Mouse (Mus musculus) hindbrain, embryonic 14.5 days (tissue): ENCODE measurements around the gene Alg12. TPM values are rescaled to one million over a fixed set of nuclear protein-coding genes. Genes with fewer than 3 reads are reported as not detected.
"Not testable (repeated sequence)": the region's sequence is repeated elsewhere in the genome, so short reads cannot be mapped to it uniquely, and the experiment has no call there.

Experiments used
- ATAC-seq: fragments of 200-750 bp; cut with Nextera tagmentation; 2 replicates; pipeline ENCODE4 v1.8.0; 2017; ENCODE audit warnings: moderate number of reproducible peaks, mild to moderate bottlenecking, moderate TSS enrichment, moderate library complexity; ENCODE audit not compliant: low FRiP score
- DNase-seq: peaks from one replicate; pipeline ENCODE4 v3.0.0-alpha.2; 2015; ENCODE audit warnings: low spot score
- H3K27ac ChIP-seq: fragments of 300-500 bp; sonication (generic); 2 replicates; pipeline ENCODE4 v1.5.1; 2014; ENCODE audit warnings: mild to moderate bottlenecking, moderate library complexity
- H3K27me3 ChIP-seq: fragments of 300-500 bp; sonication (generic); 2 replicates; pipeline ENCODE4 v1.6.1; 2014; ENCODE audit warnings: mild to moderate bottlenecking, low read length, mixed read lengths; ENCODE audit not compliant: control insufficient read depth, insufficient read depth
- H3K36me3 ChIP-seq: fragments of 300-500 bp; sonication (generic); replicated peaks from 2 replicates; pipeline ENCODE4 v1.6.1; 2014; ENCODE audit not compliant: control insufficient read depth, insufficient read depth
- H3K4me1 ChIP-seq: fragments of 300-500 bp; sonication (generic); replicated peaks from 2 replicates; pipeline ENCODE4 v1.6.1; 2014; ENCODE audit warnings: antibody characterized with exemption, low read length, mixed read lengths; ENCODE audit not compliant: control insufficient read depth, insufficient read depth
- H3K4me2 ChIP-seq: fragments of 300-500 bp; sonication (generic); replicated peaks from 2 replicates; pipeline ENCODE4 v1.6.1; 2014; ENCODE audit warnings: mild to moderate bottlenecking, moderate library complexity
- H3K4me3 ChIP-seq: fragments of 300-500 bp; sonication (generic); replicated peaks from 2 replicates; pipeline ENCODE4 v1.5.1; 2014; ENCODE audit warnings: mild to moderate bottlenecking, low read length
- H3K9ac ChIP-seq: fragments of 300-500 bp; sonication (generic); 2 replicates; pipeline ENCODE4 v1.6.1; 2014
- H3K9me3 ChIP-seq: fragments of 300-500 bp; sonication (generic); 2 replicates; pipeline ENCODE4 v1.6.1; 2016; ENCODE audit warnings: low read length; ENCODE audit not compliant: control insufficient read depth
- WGBS: fragments of 180-500 bp; shearing (Covaris S2); extraction: QIAGEN DNeasy Blood & Tissue Kit; methylation state at CpG from one replicate; pipeline ENCODE4 v1.1.7; 2014; 5-methylcytosine and 5-hydroxymethylcytosine counted together
- polyA plus RNA-seq: library from polyadenylated mRNA; unstranded; fragments of >200 nt; fragmentation: Nextera tagmentation; extraction: Ambion mirVana; gene quantifications from 2 replicates; pipeline ENCODE4 v1.2.1, GENCODE M21; 2014

Gene Alg12
- polyA plus RNA-seq, 1 experiment from 2014 or later: 9.0 TPM

GRCm38 (mm10) chr15:88827991-88828799 lies 9.1 kb upstream of the Alg12 start:
- Histone ChIP-seq H3K4me1 (no peaks in the 10 kb centered on the region), H3K4me3 (no peak overlapping the region), H3K4me2 (no peak overlapping the region), H3K36me3 (peaks cover 43% of the 10 kb centered on the region), H3K27me3 (no peaks in the 10 kb centered on the region), H3K9ac (no peak overlapping the region), H3K27ac (no peak overlapping the region), H3K9me3 (no peaks in the 10 kb centered on the region)
- ATAC-seq (peak; percentile 16; the same call in 1 of the 2 replicates), DNase-seq (peak; percentile 51)
- WGBS: 28% methylated on average over 9 of the region's 9 CpGs

GRCm38 (mm10) chr15:88827466-88827865 lies 8.3 kb upstream of the Alg12 start:
- Histone ChIP-seq H3K4me1 (no peaks in the 10 kb centered on the region), H3K36me3 (peaks cover 50% of the 10 kb centered on the region), H3K27ac (no peak overlapping the region), H3K9ac (no peak overlapping the region), H3K27me3 (no peaks in the 10 kb centered on the region), H3K4me2 (no peak overlapping the region), H3K9me3 (no peaks in the 10 kb centered on the region), H3K4me3 (no peak overlapping the region)
- DNase-seq: no peak
- ATAC-seq: no peak
- WGBS: 93% methylated on average over 6 of the region's 6 CpGs

- no peak overlapping the region for H3K4me3 ChIP-seq
- H3K4me2 ChIP-seq: no peak overlapping the region
- peaks cover 16% of the 10 kb centered on the region for H3K4me1 ChIP-seq
- H3K36me3 ChIP-seq: peaks cover 61% of the 10 kb centered on the region
- no peaks in the 10 kb centered on the region for H3K27me3 ChIP-seq
- H3K27ac ChIP-seq: no peak overlapping the region
- no peak overlapping the region for H3K9ac ChIP-seq
- H3K9me3 ChIP-seq: no peaks in the 10 kb centered on the region
- WGBS: 92% methylated on average over 5 of the region's 5 CpGs
- ATAC-seq (no peak), DNase-seq (no peak)
These were observed 4.3 kb upstream of the Alg12 start for GRCm38 (mm10) chr15:88823376-88823775.

GRCm38 (mm10) chr15:88822513-88822912 lies 3.4 kb upstream of the Alg12 start:
- Histone ChIP-seq H3K4me3 (no peak overlapping the region), H3K9me3 (no peaks in the 10 kb centered on the region), H3K27me3 (no peaks in the 10 kb centered on the region), H3K4me2 (no peak overlapping the region), H3K27ac (no peak overlapping the region), H3K36me3 (peaks cover 61% of the 10 kb centered on the region), H3K4me1 (peaks cover 18% of the 10 kb centered on the region), H3K9ac (no peak overlapping the region)
- 95% methylated on average over 7 of the region's 7 CpGs for WGBS
- no peak for DNase-seq
- no peak for ATAC-seq

GRCm38 (mm10) chr15:88821403-88821802 lies 2.3 kb upstream of the Alg12 start:
- Histone ChIP-seq H3K9me3 (no peaks in the 10 kb centered on the region), H3K4me1 (peaks cover 18% of the 10 kb centered on the region), H3K27ac (no peak overlapping the region), H3K27me3 (no peaks in the 10 kb centered on the region), H3K4me2 (no peak overlapping the region), H3K4me3 (no peak overlapping the region), H3K9ac (no peak overlapping the region), H3K36me3 (peaks cover 50% of the 10 kb centered on the region)
- ATAC-seq: no peak
- no peak for DNase-seq
- WGBS: 89% methylated on average over 7 of the region's 7 CpGs

GRCm38 (mm10) chr15:88819906-88820303 lies 787 bp upstream of the Alg12 start:
- ATAC-seq: no peak
- H3K4me3 ChIP-seq: peak overlapping the region; percentile 93
- H3K9me3 ChIP-seq: no peaks in the 10 kb centered on the region
- 1% methylated on average over 23 of the region's 23 CpGs for WGBS
- peaks cover 42% of the 10 kb centered on the region for H3K36me3 ChIP-seq
- H3K4me2 ChIP-seq: peak overlapping the region; percentile 87
- H3K4me1 ChIP-seq: peaks cover 18% of the 10 kb centered on the region
- no peaks in the 10 kb centered on the region for H3K27me3 ChIP-seq
- DNase-seq: no peak
- peak overlapping the region; percentile 85 for H3K9ac ChIP-seq
- H3K27ac ChIP-seq: peak overlapping the region; percentile 71

GRCm38 (mm10) chr15:88815196-88815700 lies 3.9 kb downstream of the Alg12 start:
- WGBS: 88% methylated on average over 6 of the region's 6 CpGs
- H3K27me3 ChIP-seq: no peaks in the 10 kb centered on the region
- no peak for DNase-seq
- H3K9me3 ChIP-seq: no peaks in the 10 kb centered on the region
- H3K4me3 ChIP-seq: no peak overlapping the region
- H3K36me3 ChIP-seq: peaks cover 40% of the 10 kb centered on the region
- no peak overlapping the region for H3K4me2 ChIP-seq
- no peak overlapping the region for H3K27ac ChIP-seq
- ATAC-seq: no peak
- no peak overlapping the region for H3K9ac ChIP-seq
- peaks cover 9% of the 10 kb centered on the region for H3K4me1 ChIP-seq

GRCm38 (mm10) chr15:88814411-88815047 lies 4.6 kb downstream of the Alg12 start:
- Histone ChIP-seq H3K9me3 (no peaks in the 10 kb centered on the region), H3K9ac (no peak overlapping the region), H3K27me3 (no peaks in the 10 kb centered on the region), H3K4me2 (no peak overlapping the region), H3K27ac (no peak overlapping the region), H3K4me1 (peaks cover 5% of the 10 kb centered on the region), H3K36me3 (peaks cover 46% of the 10 kb centered on the region), H3K4me3 (no peak overlapping the region)
- DNase-seq (no peak), ATAC-seq (no peak)
- 95% methylated on average over 11 of the region's 11 CpGs for WGBS

- not testable (repeated sequence) for ATAC-seq, H3K4me3 ChIP-seq, H3K4me2 ChIP-seq, DNase-seq, H3K27me3 ChIP-seq, H3K9ac ChIP-seq, H3K9me3 ChIP-seq, H3K27ac ChIP-seq, H3K4me1 ChIP-seq
- WGBS: 100% methylated on average over 2 of the region's 2 CpGs
- H3K36me3 ChIP-seq: peaks cover 53% of the 10 kb centered on the region
These were observed 5.2 kb downstream of the Alg12 start for GRCm38 (mm10) chr15:88813873-88814272.
